Mouse (Mus musculus): ENCODE measurements around the gene Cldn7.

Gene Cldn7

GRCm38 (mm10) chr11:69992396-69992795 is 27.8 kb downstream of the Cldn7 start:
- no peak for DNase-seq

GRCm38 (mm10) chr11:69992932-69993331 is 28.4 kb downstream of the Cldn7 start:
- DNase-seq, result no peak

GRCm38 (mm10) chr11:69994401-69995090 is 30.0 kb downstream of the Cldn7 start:
- DNase-seq, result no peak

- peak; percentile 98 for DNase-seq
These were observed 30.9 kb downstream of the Cldn7 start, which contains the start of gene Phf23 for GRCm38 (mm10) chr11:69995391-69995960. Gene Phf23 (plus strand): TSS chr11:69995777.

GRCm38 (mm10) chr11:69996161-69997061 is 31.8 kb downstream of the Cldn7 start:
- peak; percentile 71 for DNase-seq

GRCm38 (mm10) chr11:69997070-69997509 is 32.5 kb downstream of the Cldn7 start:
- peak; percentile 93 for DNase-seq

GRCm38 (mm10) chr11:69998567-69999491 is 34.2 kb downstream of the Cldn7 start:
- no peak for DNase-seq

GRCm38 (mm10) chr11:69999666-70000065 is 35.1 kb downstream of the Cldn7 start:
- DNase-seq, result no peak

GRCm38 (mm10) chr11:70000396-70000898 is 35.9 kb downstream of the Cldn7 start, which contains the start of gene Dvl2:
Gene Dvl2 (plus strand): TSS chr11:70000595.
- peak; percentile 97 for DNase-seq

GRCm38 (mm10) chr11:70001159-70001558 is 36.6 kb downstream of the Cldn7 start:
- DNase-seq, result no peak

GRCm38 (mm10) chr11:70001865-70002264 is 37.3 kb downstream of the Cldn7 start:
- DNase-seq, result peak; percentile 59

GRCm38 (mm10) chr11:70002471-70002870 is 37.9 kb downstream of the Cldn7 start:
- no peak for DNase-seq

- peak; percentile 54 for DNase-seq
These were observed 40.9 kb downstream of the Cldn7 start for GRCm38 (mm10) chr11:70005521-70005920.

- no peak for DNase-seq
These were observed 45.5 kb downstream of the Cldn7 start for GRCm38 (mm10) chr11:70010033-70010432.

GRCm38 (mm10) chr11:70010548-70010947 is 46.0 kb downstream of the Cldn7 start:
- DNase-seq, result no peak

GRCm38 (mm10) chr11:70010961-70011360 is 46.4 kb downstream of the Cldn7 start:
- DNase-seq, result no peak

GRCm38 (mm10) chr11:70012931-70013330 is 48.4 kb downstream of the Cldn7 start:
- DNase-seq, result no peak

- DNase-seq, result no peak
These were observed 48.8 kb downstream of the Cldn7 start for GRCm38 (mm10) chr11:70013408-70013807.

GRCm38 (mm10) chr11:70014051-70014450 is 49.5 kb downstream of the Cldn7 start:
- DNase-seq, result no peak

GRCm38 (mm10) chr11:70014880-70015558 is 50.4 kb downstream of the Cldn7 start, which contains the start of gene Acadvl:
Gene Acadvl (minus strand): TSS chr11:70015411.
- DNase-seq, result peak; percentile 94

- no peak for DNase-seq
These were observed 51.1 kb downstream of the Cldn7 start for GRCm38 (mm10) chr11:70015677-70016076.

All from embryo, embryonic 11 days (tissue).